Mouse (Mus musculus) heart, adult 2 months (tissue): ENCODE results near the gene Gm3404.
"Not testable (repeated sequence)": the region's sequence is repeated elsewhere in the genome, so short reads cannot be mapped to it uniquely, and the experiment has no call there.

Experiments used
- CTCF ChIP-seq: fragments of 200-600 bp; IDR thresholded peaks from 2 replicates; pipeline ENCODE4 v1.8.1; 2022; ENCODE audit warnings: antibody characterized with exemption, mild to moderate bottlenecking, moderate library complexity
- EP300 ChIP-seq: fragments of 200-500 bp; IDR thresholded peaks from 2 replicates; pipeline ENCODE4 v1.6.1; 2011; ENCODE audit warnings: low read depth, low read length, control low read depth; ENCODE audit not compliant: insufficient read depth
- POLR2A ChIP-seq: fragments of 200-500 bp; IDR thresholded peaks from 2 replicates; pipeline ENCODE4 v1.6.1; 2011; ENCODE audit warnings: mild to moderate bottlenecking, low read depth, low read length, control low read depth; ENCODE audit not compliant: insufficient read depth

GRCm38 (mm10) chr5:146513823-146514222 lies 11.8 kb upstream of the Gm3404 start, which contains the start of gene Gm3402:
- not testable (repeated sequence) for TF ChIP-seq CTCF, EP300, POLR2A
